Mouse (Mus musculus) neutrophil, adult 5-6 weeks (primary cell): ENCODE measurements around the gene Olfr610. TPM values are rescaled to one million over a fixed set of nuclear protein-coding genes. Genes with fewer than 3 reads are reported as not detected.
"Not testable (repeated sequence)": the region's sequence is repeated elsewhere in the genome, so short reads cannot be mapped to it uniquely, and the experiment has no call there.

Experiments
- ATAC-seq: fragments of 151-379, 151-347 bp; 2 replicates; pipeline ENCODE4 v1.8.0; 2017; ENCODE audit warnings: mild to moderate bottlenecking, moderate TSS enrichment; ENCODE audit not compliant: insufficient number of reproducible peaks, poor library complexity, low FRiP score, severe bottlenecking; ENCODE audit errors: extremely low read depth
- total RNA-seq: library from RNA; stranded (forward); fragments of 200-1000 nt; gene quantifications from 2 replicates; pipeline ENCODE4 v1.2.3, GENCODE M21; 2017

Gene Olfr610
- total RNA-seq: not detected in 2 replicates

GRCm38 (mm10) chr7:103512022-103512421 is at the start of gene Olfr610:
Olfr610 (minus strand) TSS chr7:103512122.
- ATAC-seq: no peak

GRCm38 (mm10) chr7:103555779-103556178 is 43.9 kb upstream of the Olfr610 start, which contains the start of gene Olfr615:
Olfr615 (plus strand) TSS chr7:103556079.
- no peak for ATAC-seq

- ATAC-seq: no peak
These were observed 35.9 kb upstream of the Olfr610 start, which contains the start of gene Olfr613 for GRCm38 (mm10) chr7:103547774-103548173. Olfr613 (plus strand) TSS chr7:103548074.

GRCm38 (mm10) chr7:103542617-103543016 is 30.7 kb upstream of the Olfr610 start, which contains the start of gene Olfr612:
Olfr612 (minus strand) TSS chr7:103542717.
- not testable (repeated sequence) for ATAC-seq

GRCm38 (mm10) chr7:103520746-103521145 is 8.8 kb upstream of the Olfr610 start, which contains the start of gene Olfr611:
Olfr611 (minus strand) TSS chr7:103520846.
- not testable (repeated sequence) for ATAC-seq

- ATAC-seq: no peak
These were observed 14.0 kb downstream of the Olfr610 start, which contains the start of gene Olfr609 for GRCm38 (mm10) chr7:103497962-103498361. Olfr609 (minus strand) TSS chr7:103498062.

GRCm38 (mm10) chr7:103477106-103477505 is 34.8 kb downstream of the Olfr610 start:
- ATAC-seq: not testable (repeated sequence)

GRCm38 (mm10) chr7:103469577-103469976 is 42.3 kb downstream of the Olfr610 start, which contains the start of gene Olfr608:
Olfr608 (plus strand) TSS chr7:103469877.
- no peak for ATAC-seq

- ATAC-seq: no peak
These were observed 51.3 kb downstream of the Olfr610 start for GRCm38 (mm10) chr7:103460590-103460989.

Other genes with a start within 250 kb of the Olfr610 start
- gene Olfr596, start 206.5 kb downstream of the Olfr610 start, total RNA-seq: not detected in 2 replicates
- gene Olfr597, start 195.8 kb downstream of the Olfr610 start, total RNA-seq: not detected in 2 replicates
- gene Olfr598, start 188.6 kb downstream of the Olfr610 start, total RNA-seq: not detected in 2 replicates
- gene Olfr599, start 176.2 kb downstream of the Olfr610 start, total RNA-seq: not detected in 2 replicates
- 0.23 TPM in 1 of 2 replicates, not detected in the other for gene Olfr600, start 162.5 kb downstream of the Olfr610 start, total RNA-seq
- not detected in 2 replicates for gene Olfr601, start 149.5 kb downstream of the Olfr610 start, total RNA-seq
- gene Olfr603, start 125.9 kb downstream of the Olfr610 start, total RNA-seq: not detected in 2 replicates
- gene Usp17lc, start 97.0 kb downstream of the Olfr610 start, total RNA-seq: not detected in 2 replicates
- not detected in 2 replicates for gene Olfr605, start 66.7 kb downstream of the Olfr610 start, total RNA-seq
- gene Olfr606, start 63.1 kb downstream of the Olfr610 start, total RNA-seq: not detected in 2 replicates
- gene Olfr607, start 48.0 kb downstream of the Olfr610 start, total RNA-seq: not detected in 2 replicates
- gene Olfr608, start 42.2 kb downstream of the Olfr610 start, total RNA-seq: not detected in 2 replicates
- 0.12 TPM in 1 of 2 replicates, not detected in the other for gene Olfr609, start 14.1 kb downstream of the Olfr610 start, total RNA-seq
- gene Olfr611, start 8.7 kb upstream of the Olfr610 start, total RNA-seq: not detected in 2 replicates
- not detected in 2 replicates for gene Olfr612, start 30.6 kb upstream of the Olfr610 start, total RNA-seq
- gene Olfr613, start 36.0 kb upstream of the Olfr610 start, total RNA-seq: not detected in 2 replicates
- gene Olfr615, start 44.0 kb upstream of the Olfr610 start, total RNA-seq: not detected in 2 replicates
- not detected in 2 replicates for gene Olfr616, start 57.0 kb upstream of the Olfr610 start, total RNA-seq
- not detected in 2 replicates for gene Olfr617, start 60.9 kb upstream of the Olfr610 start, total RNA-seq
- gene Olfr618, start 78.0 kb upstream of the Olfr610 start, total RNA-seq: not detected in 2 replicates
- gene Olfr619, start 88.5 kb upstream of the Olfr610 start, total RNA-seq: not detected in 2 replicates
- gene Olfr620, start 100.4 kb upstream of the Olfr610 start, total RNA-seq: 0.25 TPM in 1 of 2 replicates, not detected in the other
- not detected in 2 replicates for gene Olfr622, start 130.6 kb upstream of the Olfr610 start, total RNA-seq
- not detected in 2 replicates for gene Olfr623, start 151.6 kb upstream of the Olfr610 start, total RNA-seq
- gene Olfr624, start 159.1 kb upstream of the Olfr610 start, total RNA-seq: 0.12 TPM in 1 of 2 replicates, not detected in the other
- not detected in 2 replicates for gene Olfr625-ps1, start 170.6 kb upstream of the Olfr610 start, total RNA-seq
- 0.12 TPM in 1 of 2 replicates, not detected in the other for gene Olfr243, start 202.5 kb upstream of the Olfr610 start, total RNA-seq
- not detected in 2 replicates for gene Olfr628, start 218.3 kb upstream of the Olfr610 start, total RNA-seq
- not detected in 2 replicates for gene Olfr629, start 232.8 kb upstream of the Olfr610 start, total RNA-seq
- not detected in 2 replicates for gene Olfr630, start 245.2 kb upstream of the Olfr610 start, total RNA-seq